Mouse (Mus musculus) forebrain, embryonic 11.5 days (tissue): ENCODE results near the gene Pramel1. TPM values are rescaled to one million over a fixed set of nuclear protein-coding genes. Genes with fewer than 3 reads are reported as not detected.
"Not testable (repeated sequence)": the region's sequence is repeated elsewhere in the genome, so short reads cannot be mapped to it uniquely, and the experiment has no call there.

Experiments
- ATAC-seq: fragments of 200-750 bp; cut with Nextera tagmentation; replicated peaks from 2 replicates; pipeline ENCODE4 v1.8.0; 2017; ENCODE audit warnings: moderate TSS enrichment; ENCODE audit not compliant: low FRiP score
- DNase-seq: peaks from one replicate; pipeline ENCODE4 v3.0.0-alpha.2; 2017; ENCODE audit warnings: low spot score
- H3K27ac ChIP-seq: fragments of 300-500 bp; sonication (generic); 2 replicates; pipeline ENCODE4 v1.5.1; 2014; ENCODE audit warnings: low read depth, low read length
- H3K27me3 ChIP-seq: fragments of 300-500 bp; sonication (generic); 2 replicates; pipeline ENCODE4 v1.6.1; 2014; ENCODE audit warnings: mild to moderate bottlenecking, low read length, mixed read lengths; ENCODE audit not compliant: control insufficient read depth, insufficient read depth
- H3K36me3 ChIP-seq: fragments of 300-500 bp; sonication (generic); 2 replicates; pipeline ENCODE4 v1.6.1; 2014; ENCODE audit warnings: mild to moderate bottlenecking, low read length, moderate library complexity, mixed read lengths; ENCODE audit not compliant: control insufficient read depth, insufficient read depth
- H3K4me1 ChIP-seq: fragments of 300-500 bp; sonication (generic); replicated peaks from 2 replicates; pipeline ENCODE4 v1.6.1; 2014; ENCODE audit warnings: low read length, mixed read lengths; ENCODE audit not compliant: control insufficient read depth, insufficient read depth
- H3K4me2 ChIP-seq: fragments of 300-500 bp; sonication (generic); 2 replicates; pipeline ENCODE4 v1.6.1; 2014; ENCODE audit warnings: low read depth, mild to moderate bottlenecking, low read length, moderate library complexity, mixed read lengths; ENCODE audit not compliant: severe bottlenecking
- H3K4me3 ChIP-seq: fragments of 300-500 bp; sonication (generic); 2 replicates; pipeline ENCODE4 v1.5.1; 2014; ENCODE audit warnings: low read depth, low read length
- H3K9ac ChIP-seq: fragments of 300-500 bp; sonication (generic); 2 replicates; pipeline ENCODE4 v1.6.1; 2014; ENCODE audit warnings: low read length
- H3K9me3 ChIP-seq: fragments of 300-500 bp; sonication (generic); 2 replicates; pipeline ENCODE4 v1.6.1; 2016; ENCODE audit warnings: low read length, mixed read lengths; ENCODE audit not compliant: control insufficient read depth
- WGBS: fragments of 180-500 bp; shearing (Covaris S2); extraction: QIAGEN DNeasy Blood & Tissue Kit; methylation state at CpG from one replicate; pipeline ENCODE4 v1.1.7; 2014; 5-methylcytosine and 5-hydroxymethylcytosine counted together
- polyA plus RNA-seq: library from polyadenylated mRNA; unstranded; fragments of >200 nt; fragmentation: Nextera tagmentation; extraction: Ambion mirVana; gene quantifications from 2 replicates; pipeline ENCODE4 v1.2.1, GENCODE M21; 2014

Pramel1 gene
- polyA plus RNA-seq, 1 experiment from 2014 or later: not detected

DNA sequence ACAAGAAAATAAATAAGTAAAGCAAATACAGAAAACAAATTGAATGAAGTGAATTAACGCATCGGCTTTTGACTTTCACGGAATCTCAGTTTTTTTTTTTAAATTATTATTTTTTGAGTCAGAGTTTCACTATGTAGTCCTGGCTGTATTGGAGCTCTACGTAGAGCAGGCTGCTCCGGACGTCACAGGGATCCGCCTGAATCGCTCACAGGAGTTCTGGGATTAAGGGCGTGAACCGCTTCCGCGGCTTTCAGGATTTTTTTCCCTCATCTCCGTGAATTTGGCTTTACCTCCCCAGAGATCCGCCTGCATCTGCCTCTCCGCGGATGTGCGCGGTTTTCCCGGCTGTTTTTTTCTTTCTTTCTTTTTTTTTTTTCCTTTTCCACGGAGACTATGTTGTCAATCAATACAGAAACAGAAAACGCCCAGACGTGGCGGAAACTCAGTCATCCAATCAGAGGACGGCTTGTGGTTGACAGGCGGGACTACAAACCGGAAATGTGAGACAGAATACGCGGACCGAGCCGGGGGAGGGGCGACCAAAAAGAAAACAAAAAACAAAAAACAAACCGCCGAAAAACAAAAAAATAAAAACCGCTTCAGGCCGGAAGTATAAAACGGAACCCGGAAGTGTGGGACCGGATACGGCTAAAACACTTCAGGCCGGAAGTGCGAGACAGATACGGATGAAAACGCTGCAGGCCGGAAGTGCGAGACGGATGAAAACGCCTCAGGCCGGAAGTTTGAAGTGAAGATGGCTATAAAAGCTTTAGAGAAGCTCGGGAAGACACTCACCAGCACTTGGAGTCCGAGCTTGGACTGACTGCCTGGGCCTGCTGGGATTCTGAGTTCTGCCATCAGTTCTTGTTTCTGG, 18.2 kb downstream of the Pramel1 start, which contains the start of gene Pramef8:
Pramef8 (plus strand) TSS at position 208 of the 874 bp plus-strand sequence.
- peaks cover 4% of the 10 kb centered on the region; the same call in 1 of the 2 replicates for H3K9me3 ChIP-seq
- no peaks in the 10 kb centered on the region for H3K27me3 ChIP-seq
- peak within 1 kb of the TSS; percentile 51 for H3K4me3 ChIP-seq
- under 1% methylated on average over 50 of the region's 50 CpGs for WGBS
- H3K27ac ChIP-seq: peak within 1 kb of the TSS; percentile 68
- peak within 1 kb of the TSS; percentile 63 for H3K9ac ChIP-seq
- H3K4me2 ChIP-seq: peak within 1 kb of the TSS; percentile 51
- DNase-seq (peak; percentile 90), ATAC-seq (peak; percentile 96)
- peaks cover 2% of the 10 kb centered on the region for H3K36me3 ChIP-seq
- no peaks in the 10 kb centered on the region for H3K4me1 ChIP-seq

GRCm38 (mm10) chr4:143413621-143414020, 19.4 kb downstream of the Pramel1 start:
- no peak overlapping the region for H3K4me2 ChIP-seq
- H3K4me1 ChIP-seq: no peaks in the 10 kb centered on the region
- no peak overlapping the region for H3K4me3 ChIP-seq
- ATAC-seq (no peak), DNase-seq (peak; percentile 3)
- H3K27ac ChIP-seq: no peak overlapping the region
- WGBS: 90% methylated on average over 1 of the region's 1 CpGs
- H3K9ac ChIP-seq: no peak overlapping the region
- H3K9me3 ChIP-seq: peaks cover 4% of the 10 kb centered on the region; the same call in 1 of the 2 replicates
- H3K27me3 ChIP-seq: no peaks in the 10 kb centered on the region
- H3K36me3 ChIP-seq: peaks cover 13% of the 10 kb centered on the region

- ATAC-seq (no peak), DNase-seq (no peak)
- H3K36me3 ChIP-seq: peaks cover 17% of the 10 kb centered on the region
- H3K9me3 ChIP-seq: peaks cover 4% of the 10 kb centered on the region; the same call in 1 of the 2 replicates
- H3K27me3 ChIP-seq: no peaks in the 10 kb centered on the region
- no peaks in the 10 kb centered on the region for H3K4me1 ChIP-seq
- H3K9ac ChIP-seq: no peak overlapping the region
- no peak overlapping the region for H3K4me3 ChIP-seq
- 90% methylated on average over 3 of the region's 3 CpGs for WGBS
- H3K27ac ChIP-seq: no peak overlapping the region
- H3K4me2 ChIP-seq: no peak overlapping the region
Measured at GRCm38 (mm10) chr4:143414121-143414520, 19.9 kb downstream of the Pramel1 start.

DNA sequence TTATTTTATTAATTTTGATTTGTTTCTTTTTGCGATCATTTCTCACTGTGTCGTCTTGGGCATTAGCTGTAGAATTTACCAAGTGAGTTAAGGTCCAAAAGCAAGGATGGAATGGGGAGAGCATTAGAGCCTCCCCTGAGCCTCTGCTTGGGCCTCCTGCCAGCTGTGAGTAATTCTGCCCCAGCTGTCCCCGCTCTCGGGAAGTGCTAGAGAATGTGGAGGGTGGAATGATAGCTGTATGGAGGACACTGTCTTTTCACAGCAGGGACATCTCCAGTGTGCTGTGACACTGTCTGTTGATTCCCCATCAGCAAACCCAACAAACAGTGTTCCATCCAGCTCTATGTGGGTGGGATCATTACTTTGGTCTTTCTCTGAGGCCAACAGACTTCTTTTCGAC, 32.5 kb downstream of the Pramel1 start:
- H3K4me2 ChIP-seq, H3K27me3 ChIP-seq, H3K9ac ChIP-seq, H3K4me1 ChIP-seq, ATAC-seq, DNase-seq, H3K27ac ChIP-seq, H3K4me3 ChIP-seq, H3K36me3 ChIP-seq, H3K9me3 ChIP-seq: not testable (repeated sequence)
- 86% methylated on average over 5 of the region's 5 CpGs for WGBS

Other genes with a start within 250 kb of the Pramel1 start
- gene Prdm2, start 181.4 kb upstream of the Pramel1 start, polyA plus RNA-seq: 15.5 and 17.8 TPM in 2 replicates
- gene Pdpn, start 94.9 kb upstream of the Pramel1 start, polyA plus RNA-seq: 74.5 and 75.8 TPM in 2 replicates
- gene Lrrc38, start 44.7 kb upstream of the Pramel1 start, polyA plus RNA-seq: not detected in 2 replicates
- 18.1 and 23.0 TPM in 2 replicates for gene Pramef8, start 18.0 kb downstream of the Pramel1 start, polyA plus RNA-seq
- gene Oog4, start 55.9 kb downstream of the Pramel1 start, polyA plus RNA-seq: not detected in 2 replicates
- gene Gm13043, start 116.9 kb downstream of the Pramel1 start, polyA plus RNA-seq: not detected in 2 replicates
- gene Gm13040, start 141.5 kb downstream of the Pramel1 start, polyA plus RNA-seq: not detected in 2 replicates
- not detected in 2 replicates for gene BC080695, start 157.3 kb downstream of the Pramel1 start, polyA plus RNA-seq
- not detected in 2 replicates for gene Gm13057, start 157.3 kb downstream of the Pramel1 start, polyA plus RNA-seq
- not detected in 2 replicates for gene Gm13083, start 220.6 kb downstream of the Pramel1 start, polyA plus RNA-seq